Mouse (Mus musculus) bone marrow macrophage, adult 2 months (primary cell): ENCODE results near the gene Mob3b.

Experiments
- CTCF ChIP-seq: IDR thresholded peaks from 2 replicates; pipeline ENCODE4 v1.5.1; 2012; ENCODE audit warnings: low read depth, mild to moderate bottlenecking, low read length, moderate library complexity
- POLR2A ChIP-seq: IDR thresholded peaks from 2 replicates; pipeline ENCODE4 v1.6.1; 2012; ENCODE audit warnings: mild to moderate bottlenecking, low read depth, low read length, borderline replicate concordance

GRCm38 (mm10) chr4:34984377-34984776 is 172.9 kb downstream of the Mob3b start:
- TF ChIP-seq POLR2A (no peak), CTCF (no peak)
